Mouse (Mus musculus): ENCODE measurements around the gene Nbl1. TPM values are rescaled to one million over a fixed set of nuclear protein-coding genes. Genes with fewer than 3 reads are reported as not detected.
A peak's percentile ranks its signal among the peaks of the same experiment; 100 is the strongest.

The Nbl1 gene
- polyA plus RNA-seq, 1 experiment from 2014 or later = 42.9 TPM

- Histone ChIP-seq H3K4me3 (ENCODE audit: low read depth, low read length) (no peak overlapping the region), H3K27me3 (ENCODE audit: control insufficient read depth, insufficient read depth, low read length) (no peaks in the 10 kb centered on the region), H3K4me1 (ENCODE audit: control insufficient read depth, insufficient read depth, low read length) (peaks cover 27% of the 10 kb centered on the region), H3K9me3 (ENCODE audit: control insufficient read depth, low read depth, low read length) (no peaks in the 10 kb centered on the region), H3K27ac (ENCODE audit: low read length) (peak overlapping the region; percentile 33; the same call in 1 of the 2 replicates), H3K36me3 (ENCODE audit: control insufficient read depth, insufficient read depth, low read length) (no peaks in the 10 kb centered on the region), H3K9ac (replicated peaks; ENCODE audit: low read depth, low read length) (no peak overlapping the region), H3K4me2 (replicated peaks; ENCODE audit: low read depth, low read length) (no peak overlapping the region)
- ATAC-seq (ENCODE audit: insufficient number of reproducible peaks, insufficient read depth, low FRiP score, low read depth) = no peak
- WGBS = 63% methylated on average over 3 of the region's 3 CpGs
Observed at GRCm38 (mm10) chr4:139112482-139112881, 19.7 kb upstream of the Nbl1 start.

GRCm38 (mm10) chr4:139111421-139111820, 18.6 kb upstream of the Nbl1 start:
- no peak for ATAC-seq (ENCODE audit: insufficient number of reproducible peaks, insufficient read depth, low FRiP score, low read depth)
- Histone ChIP-seq H3K36me3 (ENCODE audit: control insufficient read depth, insufficient read depth, low read length) (no peaks in the 10 kb centered on the region), H3K27me3 (ENCODE audit: control insufficient read depth, insufficient read depth, low read length) (no peaks in the 10 kb centered on the region), H3K4me2 (replicated peaks; ENCODE audit: low read depth, low read length) (no peak overlapping the region; the same call in 1 of the 2 replicates), H3K4me1 (ENCODE audit: control insufficient read depth, insufficient read depth, low read length) (peaks cover 27% of the 10 kb centered on the region), H3K4me3 (ENCODE audit: low read depth, low read length) (no peak overlapping the region), H3K9me3 (ENCODE audit: control insufficient read depth, low read depth, low read length) (no peaks in the 10 kb centered on the region), H3K27ac (ENCODE audit: low read length) (peak overlapping the region; percentile 68; the same call in 1 of the 2 replicates), H3K9ac (replicated peaks; ENCODE audit: low read depth, low read length) (no peak overlapping the region)
- WGBS = 22% methylated on average over 3 of the region's 3 CpGs

GRCm38 (mm10) chr4:139110858-139111257, 18.1 kb upstream of the Nbl1 start:
- Histone ChIP-seq H3K36me3 (ENCODE audit: control insufficient read depth, insufficient read depth, low read length) (no peaks in the 10 kb centered on the region), H3K9ac (replicated peaks; ENCODE audit: low read depth, low read length) (no peak overlapping the region), H3K4me3 (ENCODE audit: low read depth, low read length) (no peak overlapping the region), H3K4me2 (replicated peaks; ENCODE audit: low read depth, low read length) (no peak overlapping the region; the same call in 1 of the 2 replicates), H3K4me1 (ENCODE audit: control insufficient read depth, insufficient read depth, low read length) (peaks cover 27% of the 10 kb centered on the region), H3K9me3 (ENCODE audit: control insufficient read depth, low read depth, low read length) (no peaks in the 10 kb centered on the region), H3K27me3 (ENCODE audit: control insufficient read depth, insufficient read depth, low read length) (no peaks in the 10 kb centered on the region), H3K27ac (ENCODE audit: low read length) (peak overlapping the region; percentile 68; the same call in 1 of the 2 replicates)
- 44% methylated on average over 3 of the region's 3 CpGs for WGBS
- ATAC-seq (ENCODE audit: insufficient number of reproducible peaks, insufficient read depth, low FRiP score, low read depth) = no peak

- peaks cover 24% of the 10 kb centered on the region; the same call in 1 of the 2 replicates for H3K36me3 ChIP-seq (ENCODE audit: control insufficient read depth, insufficient read depth, low read length)
- no peak for ATAC-seq (ENCODE audit: insufficient number of reproducible peaks, insufficient read depth, low FRiP score, low read depth)
- 97% methylated on average over 1 of the region's 1 CpGs for WGBS
Observed at GRCm38 (mm10) chr4:139105453-139105852, 12.7 kb upstream of the Nbl1 start.

GRCm38 (mm10) chr4:139101546-139101945, 8.8 kb upstream of the Nbl1 start:
- Histone ChIP-seq H3K4me2 (replicated peaks; ENCODE audit: low read depth, low read length) (no peak overlapping the region), H3K27me3 (ENCODE audit: control insufficient read depth, insufficient read depth, low read length) (no peaks in the 10 kb centered on the region), H3K27ac (ENCODE audit: low read length) (no peak overlapping the region), H3K36me3 (ENCODE audit: control insufficient read depth, insufficient read depth, low read length) (peaks cover 24% of the 10 kb centered on the region; the same call in 1 of the 2 replicates), H3K9ac (replicated peaks; ENCODE audit: low read depth, low read length) (no peak overlapping the region), H3K4me3 (ENCODE audit: low read depth, low read length) (no peak overlapping the region), H3K9me3 (ENCODE audit: control insufficient read depth, low read depth, low read length) (no peaks in the 10 kb centered on the region), H3K4me1 (ENCODE audit: control insufficient read depth, insufficient read depth, low read length) (0 out of 2 replicates have a peak, but pooled peaks cover under 1% of the 10 kb centered on the region)
- ATAC-seq (ENCODE audit: insufficient number of reproducible peaks, insufficient read depth, low FRiP score, low read depth) = no peak
- WGBS = 73% methylated on average over 6 of the region's 6 CpGs

More at GRCm38 (mm10) chr4:139105453-139105852, 12.7 kb upstream of the Nbl1 start:
- no peak overlapping the region for H3K27ac ChIP-seq (ENCODE audit: low read length)
- H3K27me3 ChIP-seq (ENCODE audit: control insufficient read depth, insufficient read depth, low read length) = no peaks in the 10 kb centered on the region
- H3K4me1 ChIP-seq (ENCODE audit: control insufficient read depth, insufficient read depth, low read length) = peaks cover 14% of the 10 kb centered on the region
- no peak overlapping the region for H3K9ac ChIP-seq (replicated peaks; ENCODE audit: low read depth, low read length)
- no peaks in the 10 kb centered on the region for H3K9me3 ChIP-seq (ENCODE audit: control insufficient read depth, low read depth, low read length)
- H3K4me3 ChIP-seq (ENCODE audit: low read depth, low read length) = no peak overlapping the region
- H3K4me2 ChIP-seq (replicated peaks; ENCODE audit: low read depth, low read length) = no peak overlapping the region

- 0 out of 2 replicates have a peak, but pooled peaks cover 3% of the 10 kb centered on the region for H3K4me1 ChIP-seq (ENCODE audit: control insufficient read depth, insufficient read depth, low read length)
- H3K9ac ChIP-seq (replicated peaks; ENCODE audit: low read depth, low read length) = no peak overlapping the region
- H3K27me3 ChIP-seq (ENCODE audit: control insufficient read depth, insufficient read depth, low read length) = no peaks in the 10 kb centered on the region
- no peak for ATAC-seq (ENCODE audit: insufficient number of reproducible peaks, insufficient read depth, low FRiP score, low read depth)
- 88% methylated on average over 8 of the region's 8 CpGs for WGBS
- H3K27ac ChIP-seq (ENCODE audit: low read length) = no peak overlapping the region
- H3K4me2 ChIP-seq (replicated peaks; ENCODE audit: low read depth, low read length) = no peak overlapping the region
- H3K4me3 ChIP-seq (ENCODE audit: low read depth, low read length) = no peak overlapping the region
- H3K9me3 ChIP-seq (ENCODE audit: control insufficient read depth, low read depth, low read length) = no peaks in the 10 kb centered on the region
- peaks cover 24% of the 10 kb centered on the region; the same call in 1 of the 2 replicates for H3K36me3 ChIP-seq (ENCODE audit: control insufficient read depth, insufficient read depth, low read length)
Observed at GRCm38 (mm10) chr4:139100326-139100725, 7.5 kb upstream of the Nbl1 start.

- 34% methylated on average over 5 of the region's 5 CpGs for WGBS
- no peak overlapping the region for H3K27ac ChIP-seq (ENCODE audit: low read length)
- peak; percentile 51; the same call in 1 of the 2 replicates for ATAC-seq (ENCODE audit: insufficient number of reproducible peaks, insufficient read depth, low FRiP score, low read depth)
Observed at GRCm38 (mm10) chr4:139096201-139096600, 3.4 kb upstream of the Nbl1 start.

GRCm38 (mm10) chr4:139095406-139095805, 2.6 kb upstream of the Nbl1 start:
- H3K4me3 ChIP-seq (ENCODE audit: low read depth, low read length) = no peak overlapping the region
- no peaks in the 10 kb centered on the region for H3K36me3 ChIP-seq (ENCODE audit: control insufficient read depth, insufficient read depth, low read length)
- H3K9ac ChIP-seq (replicated peaks; ENCODE audit: low read depth, low read length) = no peak overlapping the region
- peaks cover 17% of the 10 kb centered on the region; the same call in 1 of the 2 replicates for H3K4me1 ChIP-seq (ENCODE audit: control insufficient read depth, insufficient read depth, low read length)
- H3K4me2 ChIP-seq (replicated peaks; ENCODE audit: low read depth, low read length) = no peak overlapping the region
- ATAC-seq (ENCODE audit: insufficient number of reproducible peaks, insufficient read depth, low FRiP score, low read depth) = no peak
- 19% methylated on average over 1 of the region's 1 CpGs for WGBS
- H3K27me3 ChIP-seq (ENCODE audit: control insufficient read depth, insufficient read depth, low read length) = peaks cover 2% of the 10 kb centered on the region; the same call in 1 of the 2 replicates
- peak overlapping the region; percentile 21; the same call in 1 of the 2 replicates for H3K27ac ChIP-seq (ENCODE audit: low read length)
- H3K9me3 ChIP-seq (ENCODE audit: control insufficient read depth, low read depth, low read length) = 0 out of 2 replicates have a peak, but pooled peaks cover 2% of the 10 kb centered on the region

More at GRCm38 (mm10) chr4:139096201-139096600, 3.4 kb upstream of the Nbl1 start:
- H3K9me3 ChIP-seq (ENCODE audit: control insufficient read depth, low read depth, low read length) = 0 out of 2 replicates have a peak, but pooled peaks cover 2% of the 10 kb centered on the region
- H3K9ac ChIP-seq (replicated peaks; ENCODE audit: low read depth, low read length) = no peak overlapping the region
- peaks cover 2% of the 10 kb centered on the region; the same call in 1 of the 2 replicates for H3K27me3 ChIP-seq (ENCODE audit: control insufficient read depth, insufficient read depth, low read length)
- H3K4me2 ChIP-seq (replicated peaks; ENCODE audit: low read depth, low read length) = no peak overlapping the region
- H3K4me1 ChIP-seq (ENCODE audit: control insufficient read depth, insufficient read depth, low read length) = peaks cover 9% of the 10 kb centered on the region; the same call in 1 of the 2 replicates
- H3K36me3 ChIP-seq (ENCODE audit: control insufficient read depth, insufficient read depth, low read length) = no peaks in the 10 kb centered on the region; the same call in 1 of the 2 replicates
- no peak overlapping the region for H3K4me3 ChIP-seq (ENCODE audit: low read depth, low read length)

Measured in stomach, embryonic 14.5 days (tissue).